Mouse (Mus musculus) liver, adult 2 months (tissue): ENCODE data around the gene Bcas3.

Experiments used
- CTCF ChIP-seq: fragments of 200-500 bp; IDR thresholded peaks from 2 replicates; pipeline ENCODE4 v1.5.1; 2011; ENCODE audit warnings: low read depth, low read length, control low read depth
- POLR2A ChIP-seq: fragments of 200-500 bp; IDR thresholded peaks from 2 replicates; pipeline ENCODE4 v1.6.1; 2011; ENCODE audit warnings: low read length, control low read depth; ENCODE audit not compliant: insufficient read depth; ENCODE audit errors: extremely low read depth

DNA sequence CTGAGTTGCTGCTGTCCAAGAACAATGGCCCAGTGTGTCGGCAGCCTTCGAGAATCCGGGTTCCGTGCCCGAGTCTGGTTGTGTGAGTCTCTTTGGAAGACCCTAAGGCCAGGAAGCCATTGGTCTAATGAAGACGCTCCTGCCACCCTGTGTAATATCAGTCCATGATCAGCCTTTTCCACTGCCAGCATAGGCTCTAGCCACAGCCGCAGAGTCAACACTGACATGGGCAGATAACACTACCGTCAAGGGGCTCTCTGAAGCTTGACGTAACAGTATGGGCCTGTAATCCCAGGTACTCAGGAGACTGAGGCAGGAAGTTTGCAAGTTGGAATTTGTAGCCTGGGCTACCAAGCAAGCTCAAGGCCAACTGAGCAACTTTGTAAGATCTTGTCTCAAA lies 405.9 kb downstream of the Bcas3 start:
- TF ChIP-seq CTCF (no peak), POLR2A (no peak)
